Mouse (Mus musculus): ENCODE data around the gene Iqcf1. TPM values are rescaled to one million over a fixed set of nuclear protein-coding genes. Genes with fewer than 3 reads are reported as not detected.

Iqcf1 gene
- polyA plus RNA-seq, 1 experiment from 2014 or later: not detected

GRCm38 (mm10) chr9:106513566-106513965 lies 13.8 kb downstream of the Iqcf1 start:
- no peak for ATAC-seq (replicated peaks; ENCODE audit: insufficient number of reproducible peaks, low FRiP score, low TSS enrichment)
- Histone ChIP-seq H3K4me2 (no peak overlapping the region), H3K9ac (ENCODE audit: low read depth, low read length) (no peak overlapping the region), H3K9me3 (replicated peaks; ENCODE audit: control insufficient read depth, low read length) (no peaks in the 10 kb centered on the region), H3K36me3 (ENCODE audit: control insufficient read depth, insufficient read depth, low read length) (no peaks in the 10 kb centered on the region), H3K4me1 (ENCODE audit: control insufficient read depth, insufficient read depth, low read length) (peaks cover 8% of the 10 kb centered on the region), H3K4me3 (ENCODE audit: low read depth, low read length) (no peak overlapping the region), H3K27me3 (ENCODE audit: control insufficient read depth, insufficient read depth, low read length) (peaks cover 3% of the 10 kb centered on the region; the same call in 1 of the 2 replicates), H3K27ac (ENCODE audit: low read depth, low read length) (no peak overlapping the region)
- WGBS (ENCODE audit: insufficient replicate concordance): 68% methylated on average over 6 of the region's 6 CpGs

GRCm38 (mm10) chr9:106514273-106514672 lies 14.5 kb downstream of the Iqcf1 start, which contains the start of gene Iqcf5:
TSS of gene Iqcf5 (plus strand) at chr9:106514573.
- no peaks in the 10 kb centered on the region for H3K36me3 ChIP-seq (ENCODE audit: control insufficient read depth, insufficient read depth, low read length)
- H3K27me3 ChIP-seq (ENCODE audit: control insufficient read depth, insufficient read depth, low read length): peaks cover 3% of the 10 kb centered on the region; the same call in 1 of the 2 replicates
- peaks cover 8% of the 10 kb centered on the region for H3K4me1 ChIP-seq (ENCODE audit: control insufficient read depth, insufficient read depth, low read length)
- no peaks in the 10 kb centered on the region for H3K9me3 ChIP-seq (replicated peaks; ENCODE audit: control insufficient read depth, low read length)
- ATAC-seq (replicated peaks; ENCODE audit: insufficient number of reproducible peaks, low FRiP score, low TSS enrichment): no peak
- 82% methylated on average over 4 of the region's 4 CpGs for WGBS (ENCODE audit: insufficient replicate concordance)
- no peak within 1 kb of the TSS for H3K27ac ChIP-seq (ENCODE audit: low read depth, low read length)
- no peak within 1 kb of the TSS for H3K4me3 ChIP-seq (ENCODE audit: low read depth, low read length)
- H3K9ac ChIP-seq (ENCODE audit: low read depth, low read length): no peak within 1 kb of the TSS
- H3K4me2 ChIP-seq: no peak within 1 kb of the TSS

GRCm38 (mm10) chr9:106519433-106519832 lies 19.7 kb downstream of the Iqcf1 start:
- ATAC-seq (replicated peaks; ENCODE audit: insufficient number of reproducible peaks, low FRiP score, low TSS enrichment): no peak
- no peaks in the 10 kb centered on the region for H3K4me1 ChIP-seq (ENCODE audit: control insufficient read depth, insufficient read depth, low read length)
- H3K4me2 ChIP-seq: no peak overlapping the region
- no peak overlapping the region for H3K9ac ChIP-seq (ENCODE audit: low read depth, low read length)
- no peaks in the 10 kb centered on the region for H3K9me3 ChIP-seq (replicated peaks; ENCODE audit: control insufficient read depth, low read length)
- 65% methylated on average over 2 of the region's 2 CpGs for WGBS (ENCODE audit: insufficient replicate concordance)
- no peaks in the 10 kb centered on the region for H3K36me3 ChIP-seq (ENCODE audit: control insufficient read depth, insufficient read depth, low read length)
- peaks cover 4% of the 10 kb centered on the region for H3K27me3 ChIP-seq (ENCODE audit: control insufficient read depth, insufficient read depth, low read length)
- H3K4me3 ChIP-seq (ENCODE audit: low read depth, low read length): no peak overlapping the region
- no peak overlapping the region for H3K27ac ChIP-seq (ENCODE audit: low read depth, low read length)

- H3K9ac ChIP-seq (ENCODE audit: low read depth, low read length): no peak overlapping the region
- no peak for ATAC-seq (replicated peaks; ENCODE audit: insufficient number of reproducible peaks, low FRiP score, low TSS enrichment)
- 70% methylated on average over 8 of the region's 8 CpGs for WGBS (ENCODE audit: insufficient replicate concordance)
- peaks cover 4% of the 10 kb centered on the region for H3K27me3 ChIP-seq (ENCODE audit: control insufficient read depth, insufficient read depth, low read length)
- H3K9me3 ChIP-seq (replicated peaks; ENCODE audit: control insufficient read depth, low read length): no peaks in the 10 kb centered on the region
- no peaks in the 10 kb centered on the region for H3K36me3 ChIP-seq (ENCODE audit: control insufficient read depth, insufficient read depth, low read length)
- H3K4me3 ChIP-seq (ENCODE audit: low read depth, low read length): no peak overlapping the region
- no peak overlapping the region for H3K4me2 ChIP-seq
- H3K27ac ChIP-seq (ENCODE audit: low read depth, low read length): no peak overlapping the region
- no peaks in the 10 kb centered on the region for H3K4me1 ChIP-seq (ENCODE audit: control insufficient read depth, insufficient read depth, low read length)
Measured at GRCm38 (mm10) chr9:106519909-106520308, 20.1 kb downstream of the Iqcf1 start.

GRCm38 (mm10) chr9:106531833-106532232 lies 32.1 kb downstream of the Iqcf1 start:
- Histone ChIP-seq H3K4me3 (ENCODE audit: low read depth, low read length) (no peak overlapping the region), H3K4me2 (no peak overlapping the region), H3K36me3 (ENCODE audit: control insufficient read depth, insufficient read depth, low read length) (no peaks in the 10 kb centered on the region), H3K27me3 (ENCODE audit: control insufficient read depth, insufficient read depth, low read length) (no peaks in the 10 kb centered on the region), H3K27ac (ENCODE audit: low read depth, low read length) (no peak overlapping the region), H3K9ac (ENCODE audit: low read depth, low read length) (no peak overlapping the region), H3K9me3 (replicated peaks; ENCODE audit: control insufficient read depth, low read length) (no peaks in the 10 kb centered on the region), H3K4me1 (ENCODE audit: control insufficient read depth, insufficient read depth, low read length) (no peaks in the 10 kb centered on the region)
- 32% methylated on average over 3 of the region's 3 CpGs for WGBS (ENCODE audit: insufficient replicate concordance)
- ATAC-seq (replicated peaks; ENCODE audit: insufficient number of reproducible peaks, low FRiP score, low TSS enrichment): no peak

- Histone ChIP-seq H3K9ac (ENCODE audit: low read depth, low read length) (no peak overlapping the region), H3K4me2 (no peak overlapping the region), H3K36me3 (ENCODE audit: control insufficient read depth, insufficient read depth, low read length) (no peaks in the 10 kb centered on the region), H3K27me3 (ENCODE audit: control insufficient read depth, insufficient read depth, low read length) (no peaks in the 10 kb centered on the region), H3K4me1 (ENCODE audit: control insufficient read depth, insufficient read depth, low read length) (no peaks in the 10 kb centered on the region), H3K9me3 (replicated peaks; ENCODE audit: control insufficient read depth, low read length) (no peaks in the 10 kb centered on the region), H3K27ac (ENCODE audit: low read depth, low read length) (no peak overlapping the region), H3K4me3 (ENCODE audit: low read depth, low read length) (no peak overlapping the region)
- 91% methylated on average over 7 of the region's 7 CpGs for WGBS (ENCODE audit: insufficient replicate concordance)
- no peak for ATAC-seq (replicated peaks; ENCODE audit: insufficient number of reproducible peaks, low FRiP score, low TSS enrichment)
Measured at GRCm38 (mm10) chr9:106534296-106534695, 34.5 kb downstream of the Iqcf1 start.

- ATAC-seq (replicated peaks; ENCODE audit: insufficient number of reproducible peaks, low FRiP score, low TSS enrichment): no peak
- Histone ChIP-seq H3K27ac (ENCODE audit: low read depth, low read length) (no peak overlapping the region), H3K9me3 (replicated peaks; ENCODE audit: control insufficient read depth, low read length) (no peaks in the 10 kb centered on the region; the same call in 1 of the 2 replicates), H3K4me1 (ENCODE audit: control insufficient read depth, insufficient read depth, low read length) (no peaks in the 10 kb centered on the region), H3K36me3 (ENCODE audit: control insufficient read depth, insufficient read depth, low read length) (no peaks in the 10 kb centered on the region), H3K9ac (ENCODE audit: low read depth, low read length) (no peak overlapping the region), H3K4me2 (no peak overlapping the region), H3K4me3 (ENCODE audit: low read depth, low read length) (no peak overlapping the region), H3K27me3 (ENCODE audit: control insufficient read depth, insufficient read depth, low read length) (no peaks in the 10 kb centered on the region)
- WGBS (ENCODE audit: insufficient replicate concordance): 80% methylated on average over 11 of the region's 11 CpGs
Measured at GRCm38 (mm10) chr9:106534975-106535374, 35.2 kb downstream of the Iqcf1 start.

Other genes with a start within 250 kb of the Iqcf1 start
- gene Poc1a, start 218.9 kb upstream of the Iqcf1 start, polyA plus RNA-seq (2014; fragmentation: Nextera tagmentation; extraction: Ambion mirVana): 28.4 and 31.1 TPM in 2 replicates
- 19.8 and 22.0 TPM in 2 replicates for gene Dusp7, start 131.3 kb upstream of the Iqcf1 start, polyA plus RNA-seq (2014; fragmentation: Nextera tagmentation; extraction: Ambion mirVana)
- 695 and 851 TPM in 2 replicates for gene Rpl29, start 70.5 kb upstream of the Iqcf1 start, polyA plus RNA-seq (2014; fragmentation: Nextera tagmentation; extraction: Ambion mirVana)
- gene Acy1, start 61.6 kb upstream of the Iqcf1 start, polyA plus RNA-seq (2014; fragmentation: Nextera tagmentation; extraction: Ambion mirVana): 23.2 and 27.7 TPM in 2 replicates
- gene Abhd14b, start 52.5 kb upstream of the Iqcf1 start, polyA plus RNA-seq (2014; fragmentation: Nextera tagmentation; extraction: Ambion mirVana): 4.7 and 5.0 TPM in 2 replicates
- gene Abhd14a, start 52.3 kb upstream of the Iqcf1 start, polyA plus RNA-seq (2014; fragmentation: Nextera tagmentation; extraction: Ambion mirVana): 41.2 and 41.9 TPM in 2 replicates
- gene Pcbp4, start 46.7 kb upstream of the Iqcf1 start, polyA plus RNA-seq (2014; fragmentation: Nextera tagmentation; extraction: Ambion mirVana): 77.0 and 80.4 TPM in 2 replicates
- 0.25 and 0.46 TPM in 2 replicates for gene Gpr62, start 34.0 kb upstream of the Iqcf1 start, polyA plus RNA-seq (2014; fragmentation: Nextera tagmentation; extraction: Ambion mirVana)
- gene Rrp9, start 24.0 kb upstream of the Iqcf1 start, polyA plus RNA-seq (2014; fragmentation: Nextera tagmentation; extraction: Ambion mirVana): 31.3 and 32.9 TPM in 2 replicates
- 1.0 and 1.9 TPM in 2 replicates for gene Parp3, start 23.0 kb upstream of the Iqcf1 start, polyA plus RNA-seq (2014; fragmentation: Nextera tagmentation; extraction: Ambion mirVana)
- gene Iqcf5, start 14.6 kb downstream of the Iqcf1 start, polyA plus RNA-seq (2014; fragmentation: Nextera tagmentation; extraction: Ambion mirVana): not detected in 2 replicates
- not detected in 2 replicates for gene Iqcf3, start 61.7 kb downstream of the Iqcf1 start, polyA plus RNA-seq (2014; fragmentation: Nextera tagmentation; extraction: Ambion mirVana)
- not detected in 2 replicates for gene Iqcf4, start 71.0 kb downstream of the Iqcf1 start, polyA plus RNA-seq (2014; fragmentation: Nextera tagmentation; extraction: Ambion mirVana)
- gene Iqcf6, start 126.6 kb downstream of the Iqcf1 start, polyA plus RNA-seq (2014; fragmentation: Nextera tagmentation; extraction: Ambion mirVana): not detected in 2 replicates
- gene Grm2, start 156.1 kb downstream of the Iqcf1 start, polyA plus RNA-seq (2014; fragmentation: Nextera tagmentation; extraction: Ambion mirVana): 0.18 TPM in 1 of 2 replicates, not detected in the other
- 34.7 and 36.8 TPM in 2 replicates for gene Tex264, start 186.0 kb downstream of the Iqcf1 start, polyA plus RNA-seq (2014; fragmentation: Nextera tagmentation; extraction: Ambion mirVana)

Measured in heart, embryonic 11.5 days (tissue).